Mouse (Mus musculus) hindbrain, embryonic 12.5 days (tissue): Measurements from ENCODE around the gene Tfip11. TPM values are rescaled to one million over a fixed set of nuclear protein-coding genes. Genes with fewer than 3 reads are reported as not detected.
A peak's percentile ranks its signal among the peaks of the same experiment; 100 is the strongest.

ENCODE experiments used
- ATAC-seq: fragments of 200-750 bp; cut with Nextera tagmentation; 2 replicates; pipeline ENCODE4 v1.8.0; 2017; ENCODE audit warnings: moderate TSS enrichment; ENCODE audit not compliant: low FRiP score
- H3K27ac ChIP-seq: fragments of 300-500 bp; sonication (generic); 2 replicates; pipeline ENCODE4 v1.5.1; 2016; ENCODE audit warnings: mild to moderate bottlenecking
- H3K27me3 ChIP-seq: fragments of 300-500 bp; sonication (generic); 2 replicates; pipeline ENCODE4 v1.6.1; 2016; ENCODE audit warnings: mild to moderate bottlenecking
- H3K36me3 ChIP-seq: fragments of 300-500 bp; sonication (generic); 2 replicates; pipeline ENCODE4 v1.6.1; 2016; ENCODE audit warnings: mild to moderate bottlenecking
- H3K4me1 ChIP-seq: fragments of 300-500 bp; sonication (generic); 2 replicates; pipeline ENCODE4 v1.6.1; 2016
- H3K4me2 ChIP-seq: fragments of 300-500 bp; sonication (generic); replicated peaks from 2 replicates; pipeline ENCODE4 v1.6.1; 2016; ENCODE audit warnings: mild to moderate bottlenecking
- H3K4me3 ChIP-seq: fragments of 300-500 bp; sonication (generic); 2 replicates; pipeline ENCODE4 v1.5.1; 2016; ENCODE audit warnings: mild to moderate bottlenecking
- H3K9ac ChIP-seq: fragments of 300-500 bp; sonication (generic); 2 replicates; pipeline ENCODE4 v1.6.1; 2016; ENCODE audit warnings: mild to moderate bottlenecking, moderate library complexity
- H3K9me3 ChIP-seq: fragments of 300-500 bp; sonication (generic); replicated peaks from 2 replicates; pipeline ENCODE4 v1.6.1; 2016; ENCODE audit warnings: mild to moderate bottlenecking
- WGBS: fragments of 180-500 bp; shearing (Covaris S2); methylation state at CpG from one replicate; pipeline ENCODE4 v1.1.7; 2016; 5-methylcytosine and 5-hydroxymethylcytosine counted together
- polyA plus RNA-seq: library from polyadenylated mRNA; unstranded; fragments of >200 nt; fragmentation: Nextera tagmentation; extraction: Ambion mirVana; gene quantifications from 2 replicates; pipeline ENCODE4 v1.2.1, GENCODE M21; 2016

Tfip11 gene
- polyA plus RNA-seq, 1 experiment from 2014 or later, result 38.1 TPM

- H3K36me3 ChIP-seq, result peaks cover 63% of the 10 kb centered on the region
- H3K27ac ChIP-seq, result no peak overlapping the region
- H3K4me3 ChIP-seq, result no peak overlapping the region
- H3K4me2 ChIP-seq, result no peak overlapping the region
- peaks cover 15% of the 10 kb centered on the region for H3K4me1 ChIP-seq
- H3K27me3 ChIP-seq, result 0 out of 2 replicates have a peak, but pooled peaks cover 4% of the 10 kb centered on the region
- ATAC-seq, result no peak
- 100% methylated on average over 1 of the region's 1 CpGs for WGBS
- no peak overlapping the region for H3K9ac ChIP-seq
- no peaks in the 10 kb centered on the region for H3K9me3 ChIP-seq
Measured at GRCm38 (mm10) chr5:112377380-112377779, 51.2 kb downstream of the Tfip11 start.

GRCm38 (mm10) chr5:112378716-112379115 is 52.6 kb downstream of the Tfip11 start:
- no peak for ATAC-seq
- 75% methylated on average over 6 of the region's 6 CpGs for WGBS
- Histone ChIP-seq H3K4me1 (peaks cover 13% of the 10 kb centered on the region), H3K27ac (no peak overlapping the region), H3K27me3 (0 out of 2 replicates have a peak, but pooled peaks cover 4% of the 10 kb centered on the region), H3K4me3 (no peak overlapping the region), H3K9me3 (no peaks in the 10 kb centered on the region), H3K4me2 (no peak overlapping the region), H3K9ac (no peak overlapping the region), H3K36me3 (peaks cover 55% of the 10 kb centered on the region)

- H3K9ac ChIP-seq, result no peak overlapping the region
- peaks cover 53% of the 10 kb centered on the region for H3K36me3 ChIP-seq
Measured at GRCm38 (mm10) chr5:112381154-112381553, 55.0 kb downstream of the Tfip11 start.

GRCm38 (mm10) chr5:112382042-112382441 is 55.9 kb downstream of the Tfip11 start:
- H3K27ac ChIP-seq, result peak overlapping the region; percentile 52; the same call in 1 of the 2 replicates
- H3K9ac ChIP-seq, result no peak overlapping the region
- WGBS, result 63% methylated on average over 9 of the region's 9 CpGs
- ATAC-seq, result no peak
- H3K4me2 ChIP-seq, result no peak overlapping the region
- H3K9me3 ChIP-seq, result no peaks in the 10 kb centered on the region
- no peak overlapping the region for H3K4me3 ChIP-seq
- peaks cover 13% of the 10 kb centered on the region for H3K4me1 ChIP-seq
- peaks cover 54% of the 10 kb centered on the region for H3K36me3 ChIP-seq
- H3K27me3 ChIP-seq, result no peaks in the 10 kb centered on the region

More at GRCm38 (mm10) chr5:112381154-112381553, 55.0 kb downstream of the Tfip11 start:
- Histone ChIP-seq H3K4me2 (no peak overlapping the region), H3K9me3 (no peaks in the 10 kb centered on the region), H3K27me3 (no peaks in the 10 kb centered on the region), H3K27ac (no peak overlapping the region), H3K4me3 (no peak overlapping the region), H3K4me1 (peaks cover 13% of the 10 kb centered on the region)
- ATAC-seq, result no peak
- 91% methylated on average over 11 of the region's 11 CpGs for WGBS

GRCm38 (mm10) chr5:112382641-112383330 is 56.6 kb downstream of the Tfip11 start:
- peaks cover 13% of the 10 kb centered on the region for H3K4me1 ChIP-seq
- no peak overlapping the region for H3K4me3 ChIP-seq
- 67% methylated on average over 16 of the region's 17 CpGs for WGBS
- H3K4me2 ChIP-seq, result no peak overlapping the region
- no peaks in the 10 kb centered on the region for H3K27me3 ChIP-seq
- H3K9me3 ChIP-seq, result no peaks in the 10 kb centered on the region
- 0 out of 2 replicates have a peak overlapping the region, but pooled peaks have one; percentile 13 for H3K9ac ChIP-seq
- H3K36me3 ChIP-seq, result peaks cover 61% of the 10 kb centered on the region
- H3K27ac ChIP-seq, result 0 out of 2 replicates have a peak overlapping the region, but pooled peaks have one; percentile 52
- ATAC-seq, result no peak

GRCm38 (mm10) chr5:112384805-112385472 is 58.8 kb downstream of the Tfip11 start:
- Histone ChIP-seq H3K27me3 (no peaks in the 10 kb centered on the region), H3K9me3 (no peaks in the 10 kb centered on the region), H3K27ac (no peak overlapping the region), H3K4me3 (no peak overlapping the region), H3K9ac (no peak overlapping the region), H3K36me3 (peaks cover 48% of the 10 kb centered on the region), H3K4me2 (no peak overlapping the region), H3K4me1 (peaks cover 20% of the 10 kb centered on the region)
- no peak for ATAC-seq
- 88% methylated on average over 13 of the region's 13 CpGs for WGBS

GRCm38 (mm10) chr5:112385973-112386372 is 59.8 kb downstream of the Tfip11 start:
- no peaks in the 10 kb centered on the region for H3K9me3 ChIP-seq
- H3K9ac ChIP-seq, result no peak overlapping the region
- peaks cover 45% of the 10 kb centered on the region for H3K36me3 ChIP-seq
- peaks cover 24% of the 10 kb centered on the region for H3K4me1 ChIP-seq
- no peak overlapping the region for H3K4me3 ChIP-seq
- H3K27me3 ChIP-seq, result no peaks in the 10 kb centered on the region
- WGBS, result 74% methylated on average over 2 of the region's 2 CpGs
- no peak overlapping the region for H3K27ac ChIP-seq
- ATAC-seq, result no peak
- H3K4me2 ChIP-seq, result no peak overlapping the region

Other genes with a start within 250 kb of the Tfip11 start
- 1.8 and 2.3 TPM in 2 replicates for gene Cryba4, start 73.8 kb upstream of the Tfip11 start, polyA plus RNA-seq
- gene Crybb1, start 70.5 kb upstream of the Tfip11 start, polyA plus RNA-seq, result 2.0 and 2.3 TPM in 2 replicates
- 31.7 and 35.4 TPM in 2 replicates for gene Tpst2, start 49.7 kb upstream of the Tfip11 start, polyA plus RNA-seq
- 46.9 and 47.6 TPM in 2 replicates for gene Srrd, start 16.7 kb downstream of the Tfip11 start, polyA plus RNA-seq
- gene Hps4, start 16.7 kb downstream of the Tfip11 start, polyA plus RNA-seq, result 35.4 and 37.1 TPM in 2 replicates
- 0.26 and 0.27 TPM in 2 replicates for gene Gm6583, start 29.7 kb downstream of the Tfip11 start, polyA plus RNA-seq
- 60.7 and 66.1 TPM in 2 replicates for gene Asphd2, start 68.5 kb downstream of the Tfip11 start, polyA plus RNA-seq
- 0.37 and 0.64 TPM in 2 replicates for gene Gm6588, start 123.1 kb downstream of the Tfip11 start, polyA plus RNA-seq